Mouse (Mus musculus): ENCODE data around the gene Icam1. TPM values are rescaled to one million over a fixed set of nuclear protein-coding genes. Genes with fewer than 3 reads are reported as not detected.
"Not testable (repeated sequence)": the region's sequence is repeated elsewhere in the genome, so short reads cannot be mapped to it uniquely, and the experiment has no call there.

Gene Icam1
- polyA plus RNA-seq, 1 experiment from 2014 or later = 0.06 TPM

DNA sequence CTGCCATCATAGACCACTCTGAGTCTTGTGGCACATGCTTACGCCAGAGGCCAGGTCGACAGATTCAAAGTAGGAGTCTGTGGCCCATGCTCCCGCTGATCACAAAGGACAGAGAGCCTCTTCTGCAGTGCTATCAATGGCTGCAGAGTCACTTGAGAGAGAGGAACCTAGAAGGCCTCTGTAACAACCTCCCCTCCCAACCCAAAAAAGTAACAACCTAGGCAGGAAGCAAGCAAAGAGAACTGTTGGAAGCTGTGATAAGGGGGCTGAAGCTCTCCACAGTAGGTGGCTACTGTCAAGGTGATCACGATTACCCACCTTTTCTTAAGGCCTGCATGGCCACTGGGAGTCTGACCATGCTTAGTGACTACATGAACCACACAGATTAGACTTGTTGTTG, 27.8 kb downstream of the Icam1 start:
- no peak for TF ChIP-seq CTCF (IDR thresholded peaks at IDR 0.05)
- ChIA-PET CTCF (no interaction called here), POLR2A (no interaction called here)
- no peak for ATAC-seq
- H3K27me3 ChIP-seq = no peaks in the 10 kb centered on the region
- DNase-seq (ENCODE audit: low read depth, low spot score) = no peak
- in situ Hi-C loops (cut with MboI; ENCODE audit: low pct_unique_long_range_greater_than_20kb) = no loop called here

DNA sequence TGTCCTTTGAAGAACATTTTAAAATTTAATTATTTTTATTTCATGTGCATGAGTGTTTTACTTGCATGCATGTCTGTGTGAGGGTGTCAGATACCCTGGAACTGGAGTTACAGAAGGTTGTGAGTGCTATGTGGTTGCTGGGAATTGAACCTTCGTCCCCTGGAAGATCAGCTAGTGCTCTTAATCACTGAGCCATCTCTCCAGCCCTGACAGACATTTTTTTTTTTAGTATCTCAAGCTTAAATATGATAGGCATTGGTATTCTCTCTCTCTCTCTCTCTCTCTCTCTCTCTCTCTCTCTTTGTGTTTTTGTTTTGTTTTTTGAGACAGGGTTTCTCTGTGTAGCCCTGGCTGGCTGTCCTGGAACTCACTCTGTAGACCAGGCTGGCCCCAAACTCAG, 29.0 kb downstream of the Icam1 start:
- H3K27me3 ChIP-seq; in situ Hi-C loops (cut with MboI; ENCODE audit: low pct_unique_long_range_greater_than_20kb); POLR2A ChIA-PET; ATAC-seq; CTCF ChIA-PET; DNase-seq (ENCODE audit: low read depth, low spot score): not testable (repeated sequence)

DNA sequence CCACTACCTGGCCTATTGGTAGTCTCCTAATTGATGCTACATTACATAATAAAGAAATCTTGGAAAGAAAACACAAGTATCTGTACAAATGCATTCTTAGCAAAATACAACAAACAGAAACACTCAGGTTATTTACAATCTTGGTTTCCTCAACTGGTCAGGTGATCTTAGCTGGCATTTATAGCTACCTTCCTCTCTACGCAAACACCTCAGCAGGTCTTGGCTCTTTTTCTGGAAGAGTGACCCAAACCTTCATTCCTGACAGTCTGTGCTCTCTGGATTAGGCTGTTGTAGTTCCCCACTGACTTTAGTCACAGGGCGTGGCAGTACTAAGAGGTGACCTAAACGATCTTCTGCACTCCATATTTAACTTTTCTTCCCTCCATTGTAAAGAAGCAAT, 29.4 kb downstream of the Icam1 start:
- H3K27me3 ChIP-seq = peaks cover 5% of the 10 kb centered on the region
- no peak for TF ChIP-seq CTCF (IDR thresholded peaks at IDR 0.05)
- POLR2A ChIA-PET = no interaction called here
- DNase-seq (ENCODE audit: low read depth, low spot score) (no peak), ATAC-seq (no peak)
- in situ Hi-C loops (cut with MboI; ENCODE audit: low pct_unique_long_range_greater_than_20kb) = no loop called here
- CTCF ChIA-PET = no interaction called here

DNA sequence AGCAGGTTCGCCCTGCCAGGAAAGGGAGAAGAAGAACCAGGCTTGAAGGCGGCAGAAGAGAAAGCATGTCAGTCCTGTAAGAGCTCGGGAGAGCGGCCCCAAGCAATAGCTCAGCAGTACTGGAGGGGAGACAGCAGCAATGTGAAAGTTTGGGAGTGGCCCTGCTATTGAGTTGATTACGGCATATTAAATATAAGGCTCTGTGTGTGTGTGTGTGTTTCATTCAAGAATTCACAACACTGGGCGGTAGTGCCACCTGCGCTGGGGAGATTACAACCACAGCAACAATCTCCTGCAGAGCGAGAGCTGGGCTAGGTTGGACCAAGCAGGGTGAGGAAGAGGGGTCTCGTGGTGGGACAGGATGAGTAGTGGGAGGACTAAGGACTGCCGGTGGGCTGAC, 35.8 kb downstream of the Icam1 start:
- in situ Hi-C loops (cut with MboI; ENCODE audit: low pct_unique_long_range_greater_than_20kb) = no loop called here
- ChIA-PET POLR2A (no interaction called here), CTCF (no interaction called here)
- ATAC-seq (no peak), DNase-seq (ENCODE audit: low read depth, low spot score) (no peak)
- no peak for TF ChIP-seq CTCF (IDR thresholded peaks at IDR 0.05)
- peaks cover 9% of the 10 kb centered on the region for H3K27me3 ChIP-seq

DNA sequence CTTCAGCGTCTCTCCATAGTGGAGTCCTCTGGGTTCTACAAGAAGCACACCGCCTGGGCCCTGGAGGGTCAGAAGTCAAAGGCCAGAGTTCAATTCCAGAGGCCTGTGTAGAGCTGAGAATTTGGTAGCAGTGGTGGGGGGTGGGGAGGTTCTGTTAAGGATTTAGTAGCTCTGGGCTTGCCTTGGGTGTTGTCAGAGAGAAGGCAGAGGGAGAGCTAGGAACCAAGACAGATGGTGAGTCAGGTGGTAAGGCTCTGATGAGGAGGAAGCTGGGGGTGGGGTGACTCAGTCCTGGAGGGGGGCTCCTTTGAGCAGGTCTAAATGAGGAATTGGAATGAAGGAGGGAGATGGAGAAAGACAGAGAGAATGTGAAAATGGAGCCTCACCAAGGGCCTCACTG, 47.1 kb downstream of the Icam1 start:
- POLR2A ChIA-PET = no interaction called here
- no peak for ATAC-seq
- no peak for DNase-seq (ENCODE audit: low read depth, low spot score)
- H3K27me3 ChIP-seq = no peaks in the 10 kb centered on the region
- TF ChIP-seq CTCF (IDR thresholded peaks at IDR 0.05) = no peak
- in situ Hi-C loops (cut with MboI; ENCODE audit: low pct_unique_long_range_greater_than_20kb) = no loop called here
- CTCF ChIA-PET = no interaction called here

DNA sequence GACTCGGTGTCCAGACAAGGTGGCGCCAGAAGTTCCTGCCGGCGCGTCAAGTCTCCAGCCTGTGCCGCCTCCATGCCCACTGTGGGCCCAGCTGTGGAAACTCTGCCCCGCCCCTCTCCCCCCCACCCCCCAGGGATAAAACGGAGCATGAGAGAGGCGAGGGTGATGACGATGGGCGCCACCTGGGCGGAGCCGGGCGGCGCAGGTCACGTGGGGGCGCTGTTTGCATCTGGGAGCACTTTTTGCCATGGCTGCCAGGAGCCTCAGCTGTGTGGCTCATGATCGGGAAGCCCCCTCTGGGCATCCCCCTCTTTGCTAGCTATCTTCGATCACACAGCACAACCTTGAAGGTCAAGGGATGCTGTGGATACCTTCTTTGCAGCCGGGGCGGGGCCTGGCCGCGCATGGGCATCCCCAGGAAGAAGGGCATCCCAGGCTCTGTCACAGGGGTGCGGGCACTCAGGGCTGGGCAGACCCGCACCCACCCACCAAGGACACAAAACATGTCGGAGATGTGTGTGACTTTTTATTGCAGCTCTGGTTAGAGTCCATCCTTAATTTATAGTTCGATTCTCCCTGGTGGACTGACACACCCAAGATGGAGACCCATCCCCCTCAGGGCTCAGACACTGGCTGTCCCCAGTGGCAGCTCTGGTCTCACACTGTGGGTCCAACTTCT, 51.4 kb downstream of the Icam1 start, which contains the start of gene Zglp1:
Gene Zglp1 (minus strand): TSS at position 88 of the 679 bp plus-strand sequence.
- in situ Hi-C loops (cut with MboI; ENCODE audit: low pct_unique_long_range_greater_than_20kb) = no loop called here
- ChIA-PET CTCF (no interaction called here), POLR2A (interaction anchor here (1.0 kb wide), 1 partner anchor 14 kb away, joined by 6 read pairs; no protein-coding TSS in a partner anchor)
- no peak for DNase-seq (ENCODE audit: low read depth, low spot score)
- no peaks in the 10 kb centered on the region for H3K27me3 ChIP-seq
- TF ChIP-seq CTCF (IDR thresholded peaks at IDR 0.05) = no peak
- ATAC-seq = no peak

DNA sequence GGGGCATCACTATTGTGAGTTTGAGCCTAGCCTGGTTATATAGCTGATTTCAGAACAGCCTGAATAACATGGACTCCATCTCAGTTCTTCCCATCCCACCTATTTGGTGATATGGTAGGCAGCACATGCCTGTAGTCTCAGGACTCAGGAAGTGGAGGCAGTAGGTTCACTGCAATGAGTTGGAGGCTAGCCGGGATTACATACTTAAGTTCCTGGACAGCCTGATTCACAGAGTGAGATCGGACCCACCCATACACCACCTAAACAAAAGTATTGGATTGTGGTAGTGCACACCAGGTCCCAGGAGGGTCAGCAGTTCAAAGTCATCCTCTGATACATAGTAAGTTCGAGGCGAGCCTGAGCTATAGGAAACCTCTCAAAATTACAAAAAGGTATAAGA, 56.9 kb downstream of the Icam1 start:
- DNase-seq (ENCODE audit: low read depth, low spot score) (no peak), ATAC-seq (peak; percentile 17)
- CTCF ChIA-PET = interaction anchor here (1.5 to 2.0 kb wide), 3 partner anchors 12 to 64 kb away, joined by 4 to 7 read pairs (median 6); no protein-coding TSS in a partner anchor
- TF ChIP-seq CTCF (IDR thresholded peaks at IDR 0.05) = no peak
- in situ Hi-C loops (cut with MboI; ENCODE audit: low pct_unique_long_range_greater_than_20kb) = loop anchor here (5.0 kb wide), 1 partner anchor 40 kb away; the partner anchor contains the start of gene Icam5
- POLR2A ChIA-PET = interaction anchor here (1.4 kb wide), 1 partner anchor 10 kb away, joined by 7 read pairs; no protein-coding TSS in a partner anchor
- H3K27me3 ChIP-seq = no peaks in the 10 kb centered on the region

DNA sequence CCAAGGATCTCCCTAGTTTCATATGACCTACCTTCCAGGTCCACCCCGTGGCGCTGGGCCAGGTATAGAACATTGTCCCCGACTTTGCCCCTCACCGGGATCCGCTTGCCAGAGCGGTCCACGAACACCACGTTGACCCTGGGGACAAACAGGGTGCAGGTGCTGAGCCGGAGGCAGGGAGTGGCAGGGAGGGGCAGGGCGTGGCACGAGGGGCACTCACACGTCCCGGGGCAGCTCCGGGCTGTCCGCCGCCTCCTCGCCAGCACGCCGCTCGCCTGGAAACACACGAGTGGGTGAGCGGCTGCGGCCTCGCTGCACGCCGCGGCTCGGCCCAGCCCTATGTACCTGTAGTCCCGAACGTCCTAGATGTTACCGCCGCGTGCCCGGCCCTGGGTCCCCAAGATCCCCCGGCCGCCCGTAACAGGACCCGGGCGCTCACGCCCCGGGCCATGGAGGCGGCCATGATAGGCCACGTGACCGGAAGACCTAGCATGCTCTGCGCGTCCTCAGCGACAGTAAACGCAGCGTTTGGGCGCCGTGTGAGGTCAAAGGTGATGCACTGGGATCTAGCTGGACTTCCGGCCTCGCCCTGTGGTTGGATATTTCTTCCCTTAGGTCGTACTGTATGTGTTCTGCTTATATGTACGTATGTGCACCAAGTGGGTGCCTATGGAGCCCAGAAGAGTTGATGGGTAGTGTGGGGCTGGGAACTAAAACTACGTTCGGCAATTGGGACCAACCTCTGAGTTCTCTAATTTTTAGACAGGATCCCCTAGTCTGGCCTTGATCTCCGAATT, 57.5 kb downstream of the Icam1 start, which contains the start of the genes Gm49373 and Fdx1l:
Gene Gm49373 (minus strand): TSS at position 53 of the 797 bp plus-strand sequence.
Gene Fdx1l (minus strand): TSS at position 571 of the 797 bp plus-strand sequence.
- no peak for TF ChIP-seq CTCF (IDR thresholded peaks at IDR 0.05)
- ChIA-PET POLR2A (interaction anchor here (0.6 to 1.4 kb wide), 2 partner anchors 10 to 40 kb away, joined by 4 to 7 read pairs; no protein-coding TSS in a partner anchor), CTCF (interaction anchor here (1.5 to 2.0 kb wide), 3 partner anchors 19 to 64 kb away, joined by 4 to 7 read pairs (median 6); no protein-coding TSS in a partner anchor)
- H3K27me3 ChIP-seq = no peaks in the 10 kb centered on the region
- no peak for DNase-seq (ENCODE audit: low read depth, low spot score)
- in situ Hi-C loops (cut with MboI; ENCODE audit: low pct_unique_long_range_greater_than_20kb) = loop anchor here (5.0 kb wide), 1 partner anchor 41 kb away; the partner anchor contains the start of gene Icam5
- ATAC-seq = peak; percentile 72

DNA sequence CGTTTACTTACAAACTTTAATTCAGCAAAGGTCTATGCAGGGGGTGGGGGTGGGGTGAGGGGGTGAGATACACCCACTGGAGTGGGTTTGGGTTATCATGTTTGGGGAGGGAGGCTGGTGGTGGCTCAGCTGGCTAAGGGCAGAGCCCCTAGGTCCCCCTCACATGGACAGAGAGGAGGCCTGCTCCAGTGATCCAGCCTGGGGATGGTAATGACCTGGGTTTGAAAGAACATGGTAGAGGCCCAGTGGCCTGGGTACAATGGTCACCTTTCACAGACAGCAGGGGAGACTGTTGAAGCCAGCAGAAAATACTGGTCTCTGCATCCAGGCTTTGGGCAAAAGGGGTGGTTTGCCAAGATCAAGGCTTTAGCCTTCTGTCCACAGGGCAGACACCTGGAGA, 58.4 kb downstream of the Icam1 start:
- no peaks in the 10 kb centered on the region for H3K27me3 ChIP-seq
- ChIA-PET POLR2A (interaction anchor here (0.6 to 1.4 kb wide), 2 partner anchors 9 to 39 kb away, joined by 4 to 7 read pairs; no protein-coding TSS in a partner anchor), CTCF (interaction anchor here (1.5 to 2.0 kb wide), 2 partner anchors 18 to 43 kb away, joined by 4 to 6 read pairs; no protein-coding TSS in a partner anchor)
- in situ Hi-C loops (cut with MboI; ENCODE audit: low pct_unique_long_range_greater_than_20kb) = loop anchor here (5.0 kb wide), 1 partner anchor 42 kb away; the partner anchor contains the start of gene Icam5
- no peak for DNase-seq (ENCODE audit: low read depth, low spot score)
- no peak for ATAC-seq
- no peak for TF ChIP-seq CTCF (IDR thresholded peaks at IDR 0.05)

DNA sequence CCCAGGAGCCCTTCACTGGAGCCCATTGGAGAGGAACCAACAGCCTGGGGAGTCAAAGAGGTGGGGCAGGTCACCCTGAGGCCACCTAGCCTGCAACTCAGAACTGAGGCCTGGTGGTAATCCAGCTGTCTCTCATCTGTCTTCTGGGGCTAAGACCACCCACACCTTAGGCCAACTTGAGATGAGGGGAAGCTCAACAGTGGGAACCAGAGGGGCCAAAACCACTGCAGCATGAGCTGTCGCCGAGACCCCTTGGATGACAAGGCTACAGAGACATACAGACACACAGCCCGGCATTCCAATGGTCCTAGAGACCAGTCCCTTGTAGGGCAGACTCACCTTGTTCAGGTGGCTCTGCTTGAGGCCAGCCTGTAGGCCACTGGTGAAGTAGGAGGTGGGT, 59.8 kb downstream of the Icam1 start:
- POLR2A ChIA-PET = interaction anchor here (1.0 kb wide), 1 partner anchor 15 kb away, joined by 4 read pairs; no protein-coding TSS in a partner anchor
- CTCF ChIA-PET = no interaction called here
- H3K27me3 ChIP-seq = no peaks in the 10 kb centered on the region
- ATAC-seq = no peak
- DNase-seq (ENCODE audit: low read depth, low spot score) = no peak
- TF ChIP-seq CTCF (IDR thresholded peaks at IDR 0.05) = no peak
- in situ Hi-C loops (cut with MboI; ENCODE audit: low pct_unique_long_range_greater_than_20kb) = no loop called here

Other genes starting within 250 kb of the Icam1 start
- 0.08 TPM for gene Col5a3, start 200.9 kb upstream of the Icam1 start, polyA plus RNA-seq (2021)
- not detected for gene Rdh8, start 197.5 kb upstream of the Icam1 start, polyA plus RNA-seq (2021)
- 0.09 TPM for gene A230050P20Rik, start 147.3 kb upstream of the Icam1 start, polyA plus RNA-seq (2021)
- 1.8 TPM for gene Angptl6, start 136.3 kb upstream of the Icam1 start, polyA plus RNA-seq (2021)
- gene Ppan, start 127.8 kb upstream of the Icam1 start, polyA plus RNA-seq (2021) = 42.2 TPM
- 172 TPM for gene Eif3g, start 117.4 kb upstream of the Icam1 start, polyA plus RNA-seq (2021)
- 54.3 TPM for gene Dnmt1, start 56.1 kb upstream of the Icam1 start, polyA plus RNA-seq (2021)
- 10.9 TPM for gene S1pr2, start 39.2 kb upstream of the Icam1 start, polyA plus RNA-seq (2021)
- 89.1 TPM for gene Mrpl4, start 13.2 kb upstream of the Icam1 start, polyA plus RNA-seq (2021)
- 0.99 TPM for gene Icam4, start 13.4 kb downstream of the Icam1 start, polyA plus RNA-seq (2021)
- 1.1 TPM for gene Icam5, start 16.1 kb downstream of the Icam1 start, polyA plus RNA-seq (2021)
- gene Zglp1, start 51.1 kb downstream of the Icam1 start, polyA plus RNA-seq (2021) = 0.10 TPM
- 0.15 TPM for gene Gm49373, start 57.1 kb downstream of the Icam1 start, polyA plus RNA-seq (2021)
- gene Fdx1l, start 57.6 kb downstream of the Icam1 start, polyA plus RNA-seq (2021) = 61.0 TPM
- 1.2 TPM for gene Gm38431, start 76.0 kb downstream of the Icam1 start, polyA plus RNA-seq (2021)
- gene Raver1, start 76.0 kb downstream of the Icam1 start, polyA plus RNA-seq (2021) = 65.4 TPM
- gene Tyk2, start 115.3 kb downstream of the Icam1 start, polyA plus RNA-seq (2021) = 20.3 TPM
- 312 TPM for gene Cdc37, start 134.0 kb downstream of the Icam1 start, polyA plus RNA-seq (2021)
- gene Pde4a, start 149.7 kb downstream of the Icam1 start, polyA plus RNA-seq (2021) = 3.0 TPM
- gene Keap1, start 223.4 kb downstream of the Icam1 start, polyA plus RNA-seq (2021) = 49.7 TPM
- gene S1pr5, start 232.5 kb downstream of the Icam1 start, polyA plus RNA-seq (2021) = not detected
- gene Atg4d, start 249.3 kb downstream of the Icam1 start, polyA plus RNA-seq (2021) = 42.7 TPM